Mouse (Mus musculus) CD4-positive, CD25-positive, alpha-beta regulatory T cell, adult 9 weeks (primary cell): Measurements from ENCODE around the gene Asrgl1. TPM values are rescaled to one million over a fixed set of nuclear protein-coding genes. Genes with fewer than 3 reads are reported as not detected.

Experiments used
- polyA plus RNA-seq: library from polyadenylated mRNA; unstranded; fragments of 100-300 nt; shearing (Covaris generic); gene quantifications from one replicate; pipeline ENCODE4 v1.2.1, GENCODE M21; 2017

Gene Asrgl1
- polyA plus RNA-seq = 29.7 TPM

GRCm38 (mm10) chr19:9135512-9136331 lies at the start of gene Asrgl1:
Gene Asrgl1 (minus strand): TSS chr19:9135636.

GRCm38 (mm10) chr19:9087821-9088220 lies 47.6 kb downstream of the Asrgl1 start, which contains the start of gene Scgb1a1:
Gene Scgb1a1 (minus strand): TSS chr19:9087958.

Other genes with a start within 250 kb of the Asrgl1 start
- gene 1810009A15Rik, start 246.8 kb downstream of the Asrgl1 start, polyA plus RNA-seq = 66.5 TPM
- gene Gm49416, start 246.7 kb downstream of the Asrgl1 start, polyA plus RNA-seq = not detected
- 38.9 TPM for gene Ints5, start 242.6 kb downstream of the Asrgl1 start, polyA plus RNA-seq
- 138 TPM for gene Ganab, start 237.6 kb downstream of the Asrgl1 start, polyA plus RNA-seq
- 27.6 TPM for gene B3gat3, start 215.3 kb downstream of the Asrgl1 start, polyA plus RNA-seq
- 10.9 TPM for gene Rom1, start 206.3 kb downstream of the Asrgl1 start, polyA plus RNA-seq
- gene Eml3, start 206.1 kb downstream of the Asrgl1 start, polyA plus RNA-seq = 59.8 TPM
- gene Mta2, start 193.8 kb downstream of the Asrgl1 start, polyA plus RNA-seq = 130 TPM
- gene Tut1, start 181.8 kb downstream of the Asrgl1 start, polyA plus RNA-seq = 49.0 TPM
- 342 TPM for gene Eef1g, start 168.6 kb downstream of the Asrgl1 start, polyA plus RNA-seq
- gene Ahnak, start 146.4 kb downstream of the Asrgl1 start, polyA plus RNA-seq = 81.5 TPM
- not detected for gene Scgb1a1, start 47.7 kb downstream of the Asrgl1 start, polyA plus RNA-seq